Mouse (Mus musculus) bone marrow, adult 2 months (tissue): ENCODE data around the gene Papss1. TPM values are rescaled to one million over a fixed set of nuclear protein-coding genes. Genes with fewer than 3 reads are reported as not detected.

Experiments
- H3K27ac ChIP-seq: fragments of 200-500 bp; 2 replicates; pipeline ENCODE4 v1.5.1; 2012; ENCODE audit warnings: low read depth, mild to moderate bottlenecking, control low read depth, inconsistent platforms, low read length; ENCODE audit not compliant: control insufficient read depth, poor library complexity, insufficient read depth
- H3K4me1 ChIP-seq: fragments of 200-500 bp; 2 replicates; pipeline ENCODE4 v1.6.1; 2011; ENCODE audit warnings: low read length; ENCODE audit not compliant: control insufficient read depth, insufficient read depth
- H3K4me3 ChIP-seq: fragments of 200-500 bp; replicated peaks from 2 replicates; pipeline ENCODE3; 2011; ENCODE audit warnings: mild to moderate bottlenecking, low read depth, low read length, control low read depth; ENCODE audit not compliant: control insufficient read depth
- CTCF ChIP-seq: fragments of 200-500 bp; IDR thresholded peaks from 2 replicates; pipeline ENCODE4 v1.5.1; 2011; ENCODE audit warnings: low read length, control low read depth; ENCODE audit not compliant: control insufficient read depth, insufficient read depth
- POLR2A ChIP-seq: fragments of 200-500 bp; IDR thresholded peaks from 2 replicates; pipeline ENCODE4 v1.6.1; 2011; ENCODE audit warnings: low read depth, mild to moderate bottlenecking, control low read depth, low read length, borderline replicate concordance; ENCODE audit not compliant: control insufficient read depth
- WGBS: fragments of 180-500 bp; shearing (Covaris S2); methylation state at CpG from one replicate; pipeline ENCODE4 v1.1.7; 2018; 5-methylcytosine and 5-hydroxymethylcytosine counted together
- polyA plus RNA-seq: library from polyadenylated mRNA; stranded (reverse); fragments of >200 nt; gene quantifications from 2 replicates; pipeline ENCODE4 v1.2.4, GENCODE M21; 2011; ENCODE audit warnings: low replicate concordance; ENCODE audit not compliant: missing spikeins, insufficient read depth, insufficient read length

Gene Papss1
- 4.1 and 4.5 TPM in 2 replicates for polyA plus RNA-seq

GRCm38 (mm10) chr3:131564430-131565256, at the start of gene Papss1:
Gene Papss1, plus strand, starts transcription at chr3:131564768.
- no peak for TF ChIP-seq CTCF
- peak; percentile 90 for TF ChIP-seq POLR2A
- H3K27ac ChIP-seq: peak within 1 kb of the TSS; percentile 71

GRCm38 (mm10) chr3:131516332-131516999, 48.1 kb upstream of the Papss1 start:
- no peak overlapping the region for H3K4me3 ChIP-seq
- 80% methylated on average over 7 of the region's 7 CpGs for WGBS

More at GRCm38 (mm10) chr3:131564430-131565256, at the start of gene Papss1:
- Histone ChIP-seq H3K4me3 (peak within 1 kb of the TSS; percentile 96), H3K4me1 (peaks cover 1% of the 10 kb centered on the region; the same call in 1 of the 2 replicates)
- WGBS: under 1% methylated on average over 72 of the region's 73 CpGs

DNA sequence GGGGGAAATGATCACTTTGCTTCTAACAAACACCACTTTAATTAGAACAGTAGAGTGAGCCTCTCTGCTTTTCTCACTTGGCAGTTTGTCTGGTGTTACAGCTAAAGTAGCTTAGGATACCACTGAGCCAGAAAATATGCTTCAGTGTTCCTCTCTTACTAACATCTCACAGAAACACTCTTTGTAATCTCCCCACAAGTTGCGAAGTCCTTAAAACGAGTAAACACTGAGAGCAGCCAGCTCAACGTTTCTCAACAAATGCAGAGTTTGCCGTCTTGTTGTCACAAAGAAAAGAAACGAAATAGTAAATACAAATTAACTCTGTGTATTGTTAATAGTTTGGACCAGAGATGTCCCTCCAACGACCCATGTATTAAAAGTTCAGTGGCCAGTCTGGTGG, 46.8 kb upstream of the Papss1 start:
- Histone ChIP-seq H3K4me3 (no peak overlapping the region), H3K4me1 (no peaks in the 10 kb centered on the region), H3K27ac (no peak overlapping the region)
- WGBS: 58% methylated on average over 6 of the region's 6 CpGs
- TF ChIP-seq POLR2A (no peak), CTCF (no peak)

More at GRCm38 (mm10) chr3:131516332-131516999, 48.1 kb upstream of the Papss1 start:
- TF ChIP-seq CTCF (no peak), POLR2A (no peak)
- no peak overlapping the region for H3K27ac ChIP-seq
- no peaks in the 10 kb centered on the region for H3K4me1 ChIP-seq

GRCm38 (mm10) chr3:131521206-131521605, 43.4 kb upstream of the Papss1 start:
- 56% methylated on average over 4 of the region's 4 CpGs for WGBS
- TF ChIP-seq CTCF (no peak), POLR2A (no peak)
- H3K4me1 ChIP-seq: no peaks in the 10 kb centered on the region; the same call in 1 of the 2 replicates
- no peak overlapping the region for H3K4me3 ChIP-seq
- no peak overlapping the region for H3K27ac ChIP-seq

- Histone ChIP-seq H3K4me1 (no peaks in the 10 kb centered on the region; the same call in 1 of the 2 replicates), H3K4me3 (no peak overlapping the region), H3K27ac (no peak overlapping the region)
- 24% methylated on average over 7 of the region's 7 CpGs for WGBS
- TF ChIP-seq POLR2A (no peak), CTCF (no peak)
Observed at GRCm38 (mm10) chr3:131522243-131522642, 42.3 kb upstream of the Papss1 start.

- no peak overlapping the region for H3K4me3 ChIP-seq
- H3K27ac ChIP-seq: no peak overlapping the region
- 80% methylated on average over 9 of the region's 9 CpGs for WGBS
- TF ChIP-seq CTCF (no peak), POLR2A (no peak)
- H3K4me1 ChIP-seq: no peaks in the 10 kb centered on the region; the same call in 1 of the 2 replicates
Observed at GRCm38 (mm10) chr3:131523749-131524148, 40.8 kb upstream of the Papss1 start.

DNA sequence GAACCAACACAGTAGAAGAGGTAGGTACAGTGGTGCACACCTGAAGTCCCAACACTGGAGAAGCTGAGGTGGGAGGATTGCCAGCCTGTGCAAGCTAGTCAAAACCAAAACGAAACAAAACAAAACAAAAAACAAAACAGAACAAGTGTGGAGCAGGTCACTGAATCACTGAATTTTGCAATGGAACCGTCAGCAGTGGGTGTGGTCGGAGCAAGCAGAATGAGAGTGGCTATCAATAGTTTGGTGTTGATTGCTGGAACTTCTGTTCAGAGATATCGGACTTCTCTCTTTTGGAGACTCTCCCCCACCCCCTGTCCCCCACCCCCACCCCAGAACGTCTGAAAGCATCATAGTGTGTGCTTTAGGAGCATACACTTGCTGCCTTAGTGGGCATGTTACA, 40.4 kb upstream of the Papss1 start:
- H3K4me3 ChIP-seq: no peak overlapping the region
- 36% methylated on average over 5 of the region's 5 CpGs for WGBS
- H3K4me1 ChIP-seq: no peaks in the 10 kb centered on the region; the same call in 1 of the 2 replicates
- no peak for TF ChIP-seq POLR2A
- no peak for TF ChIP-seq CTCF
- no peak overlapping the region for H3K27ac ChIP-seq

DNA sequence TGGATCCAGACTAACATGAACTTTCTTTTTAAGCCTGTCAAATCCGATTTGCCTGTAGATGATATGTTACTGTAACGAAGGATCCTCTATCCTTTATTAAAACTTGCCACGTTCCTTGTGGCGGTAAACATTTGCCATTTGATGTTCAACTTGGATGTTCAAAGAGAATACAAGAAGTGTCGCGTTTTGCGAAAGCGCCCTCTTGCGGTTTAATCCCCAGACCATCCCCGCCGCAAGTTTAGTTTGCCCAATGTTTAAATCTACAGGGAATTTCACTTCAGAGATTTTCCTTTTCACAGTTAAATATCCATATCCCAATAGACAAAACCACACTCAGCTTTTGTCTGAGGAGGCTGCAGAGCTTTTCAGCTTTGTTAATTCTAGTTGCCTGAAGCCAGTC, 39.8 kb upstream of the Papss1 start:
- H3K4me3 ChIP-seq: no peak overlapping the region
- no peak overlapping the region for H3K27ac ChIP-seq
- WGBS: 14% methylated on average over 11 of the region's 11 CpGs
- no peaks in the 10 kb centered on the region; the same call in 1 of the 2 replicates for H3K4me1 ChIP-seq
- TF ChIP-seq CTCF (peak; percentile 49), POLR2A (no peak)
